In the genomic region with DNA sequence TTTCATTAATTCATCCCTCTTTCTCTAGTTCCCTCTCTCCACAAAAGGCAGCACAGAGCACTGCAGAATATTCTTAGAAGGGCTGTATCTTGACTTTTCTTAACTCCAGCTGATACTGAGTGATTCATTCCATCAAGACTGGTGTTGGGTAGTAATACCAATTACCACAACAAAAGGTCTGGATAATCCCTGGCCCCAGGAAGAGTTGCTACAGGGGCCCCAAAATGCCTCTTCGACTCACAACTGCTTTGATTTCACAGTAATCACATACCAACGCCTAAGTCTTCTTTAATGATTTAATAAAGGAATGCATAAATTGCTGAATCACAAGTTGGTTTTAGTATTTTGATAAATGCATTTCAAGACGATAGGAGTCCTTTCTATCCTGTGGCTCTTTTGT, we compare ENCODE assay signal across 36 mouse cellular contexts. TPM values are rescaled to one million over a fixed set of nuclear protein-coding genes. Genes with fewer than 3 reads are reported as not detected.
"Had no signal": no experiment of that assay in that cellular context is flagged by ENCODE, and none has a peak within 500 bp of the region (broad histone marks: within the 10 kb centered on the region; RNA-seq: fewer than 3 reads in every experiment).

No protein-coding gene starts in this region.

- H3K4me3 ChIP-seq: heart, embryonic 10.5 days; heart, embryonic 12.5 days; heart, embryonic 13.5 days; heart, embryonic 15.5 days; hindbrain, embryonic 10.5 days; hindbrain, embryonic 12.5 days; hindbrain, embryonic 13.5 days; hindbrain, embryonic 15.5 days; intestine, embryonic 15.5 days; kidney, embryonic 15.5 days; layer of hippocampus, adult 2 months had no signal

- H3K27me3 ChIP-seq: heart, embryonic 12.5 days; heart, embryonic 13.5 days; heart, embryonic 15.5 days; hindbrain, embryonic 12.5 days; hindbrain, embryonic 13.5 days; hindbrain, embryonic 15.5 days; intestine, embryonic 15.5 days; kidney, embryonic 15.5 days had no signal

- H3K27ac ChIP-seq: heart, embryonic 10.5 days; heart, embryonic 13.5 days; heart, embryonic 15.5 days; hindbrain, embryonic 10.5 days; hindbrain, embryonic 12.5 days; hindbrain, embryonic 13.5 days; hindbrain, embryonic 14.5 days; hindbrain, embryonic 15.5 days; hindbrain, postnatal 0 days; intestine, embryonic 15.5 days; kidney, embryonic 15.5 days; kidney, postnatal 0 days; layer of hippocampus, adult 2 months had no signal

- H3K4me2 ChIP-seq: heart, embryonic 11.5 days; heart, embryonic 12.5 days; heart, embryonic 13.5 days; heart, embryonic 15.5 days; hindbrain, embryonic 12.5 days; hindbrain, embryonic 13.5 days; hindbrain, embryonic 14.5 days; hindbrain, embryonic 15.5 days; intestine, embryonic 15.5 days; kidney, embryonic 15.5 days had no signal

- H3K9me3 ChIP-seq: heart, embryonic 10.5 days; heart, embryonic 12.5 days; heart, embryonic 13.5 days; heart, embryonic 15.5 days; hindbrain, embryonic 10.5 days; hindbrain, embryonic 12.5 days; hindbrain, embryonic 13.5 days; hindbrain, embryonic 15.5 days; intestine, embryonic 15.5 days; kidney, embryonic 15.5 days had no signal

- DNase-seq: heart, postnatal 10 days; heart, postnatal 14 days; heart, postnatal 36 days; heart, postnatal 4 days; kidney, adult 11 months; kidney, adult 18-20 months; kidney, adult 2 months; kidney, adult 8-10 months; kidney, adult 9 months; kidney, postnatal 10 days; kidney, postnatal 14 days; kidney, postnatal 25 days; kidney, postnatal 36 days; kidney, postnatal 4 days; layer of hippocampus, adult 9-11 months; layer of hippocampus, postnatal 36 days had no signal

- H3K36me3 ChIP-seq: heart, embryonic 10.5 days; heart, embryonic 12.5 days; heart, embryonic 13.5 days; heart, embryonic 15.5 days; hindbrain, embryonic 10.5 days; hindbrain, embryonic 12.5 days; hindbrain, embryonic 13.5 days; hindbrain, embryonic 15.5 days; intestine, embryonic 15.5 days; kidney, embryonic 15.5 days had no signal

- H3K4me1 ChIP-seq: heart, embryonic 12.5 days; heart, embryonic 13.5 days; heart, embryonic 15.5 days; hindbrain, embryonic 10.5 days; hindbrain, embryonic 12.5 days; hindbrain, embryonic 13.5 days; hindbrain, embryonic 15.5 days; intestine, embryonic 15.5 days had no signal

- H3K9ac ChIP-seq: heart, embryonic 12.5 days; heart, embryonic 13.5 days; heart, embryonic 15.5 days; hindbrain, embryonic 12.5 days; hindbrain, embryonic 13.5 days; hindbrain, embryonic 14.5 days; hindbrain, embryonic 15.5 days; intestine, embryonic 15.5 days; kidney, embryonic 15.5 days had no signal

- ATAC-seq: hindbrain, embryonic 16.5 days; hindbrain, postnatal 0 days; inflammation-experienced regulatory T-cells, adult 6 months; intestine, embryonic 15.5 days; intestine, embryonic 16.5 days; intestine, postnatal 0 days had no signal

RNA-seq across cellular contexts. Expression of gene Kcns3, which starts 21.7 kb away (rescaled TPM):
- total RNA-seq: hematopoietic stem cell, adult 5-6 weeks had no signal
- polyA plus RNA-seq: inflammation-experienced regulatory T-cells, adult 6 months had no signal
